Mouse (Mus musculus): ENCODE measurements at regions not wholly inside any gene's neighbourhood (a gene's known extent, or its start where the extent isn't known, plus 50 kb on each side); places are given as distances from the start of the nearest gene placed in this dataset.

DNA sequence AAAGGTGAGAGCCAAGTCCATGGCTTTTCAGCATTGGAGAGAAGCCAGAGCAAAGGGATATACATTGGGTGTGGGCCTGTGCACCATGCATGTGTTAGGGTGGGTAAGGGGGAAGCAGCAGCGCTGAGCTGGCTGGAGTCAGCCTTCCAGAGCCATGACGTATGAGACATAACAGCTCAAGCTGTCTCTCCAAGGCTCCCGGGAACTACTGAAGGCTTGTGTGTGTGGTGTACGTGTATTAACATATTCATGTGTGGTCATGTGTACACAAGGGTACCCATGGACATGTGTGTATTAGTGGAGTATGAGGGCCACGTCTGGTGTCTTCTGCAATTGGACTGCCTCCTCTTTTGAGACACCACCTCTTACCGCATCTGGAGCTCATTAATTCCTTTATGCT lies 417.8 kb downstream of the Rps24 start:
- in situ Hi-C loops (cut with MboI; ENCODE audit: low sequenced_read_pairs in 2 of 2, unreplicated experiment in 2 of 2) = no loop called here

DNA sequence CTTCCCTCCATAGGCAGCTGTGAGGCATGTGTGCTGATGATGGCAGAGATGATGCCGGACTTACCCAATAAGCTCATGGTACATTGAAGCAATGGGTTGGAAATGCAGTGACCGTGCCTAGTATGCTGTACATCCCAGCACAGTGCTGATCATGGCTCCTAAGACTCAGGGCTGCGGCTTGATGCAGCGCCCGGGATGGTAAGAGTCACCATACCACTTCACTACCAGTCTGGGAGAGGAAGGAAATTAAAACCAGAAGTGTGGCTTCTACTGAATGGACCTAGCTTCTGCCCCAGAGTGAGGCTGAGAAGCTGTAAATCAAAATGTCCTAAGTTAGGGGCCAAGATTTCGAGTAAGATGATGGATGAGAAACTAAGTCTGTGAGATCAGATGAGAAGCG lies 420.0 kb downstream of the Rps24 start:
- no peak overlapping the region for H3K4me3 ChIP-seq (ENCODE audit: insufficient read depth in 1 of 2, low read depth in 1 of 2, low read length in 2 of 2, poor library complexity in 1 of 2, severe bottlenecking in 1 of 2)
- in situ Hi-C loops (cut with MboI; ENCODE audit: low sequenced_read_pairs in 2 of 2, unreplicated experiment in 2 of 2) = no loop called here
- H3K4me1 ChIP-seq (ENCODE audit: control insufficient read depth in 2 of 2, insufficient read depth in 2 of 2, low read length in 2 of 2, poor library complexity in 1 of 2) = no peaks in the 10 kb centered on the region
- no peaks in the 10 kb centered on the region for H3K36me3 ChIP-seq (ENCODE audit: control insufficient read depth, insufficient read depth, low read length, poor library complexity, severe bottlenecking)
- H3K27ac ChIP-seq (ENCODE audit: insufficient read depth, low read depth, low read length, poor library complexity, severe bottlenecking) = no peak overlapping the region
- no peak for DNase-seq (ENCODE audit: low read depth, low spot score)
- no peak overlapping the region for H3K9ac ChIP-seq (ENCODE audit: insufficient read depth, low read depth, low read length, poor library complexity, severe bottlenecking)
- H3K9me3 ChIP-seq (ENCODE audit: control insufficient read depth, insufficient read depth, low read depth, low read length) = no peaks in the 10 kb centered on the region
- TF ChIP-seq ZNF384 (IDR thresholded peaks at IDR 0.05; ENCODE audit: low read depth, low read length) = no peak
- TF ChIP-seq CHD2 (IDR thresholded peaks at IDR 0.05; ENCODE audit: low read depth, low read length) = no peak
- no peak for TF ChIP-seq HCFC1 (IDR thresholded peaks at IDR 0.05; ENCODE audit: borderline replicate concordance, insufficient read depth, low read length)
- no peak for TF ChIP-seq MAFK (IDR thresholded peaks at IDR 0.05; ENCODE audit: insufficient read depth, low read depth, low read length)
- TF ChIP-seq ZC3H11A (IDR thresholded peaks at IDR 0.05; ENCODE audit: borderline replicate concordance, low read depth, low read length) = no peak

More for the DNA sequence above, 417.8 kb downstream of the Rps24 start:
- Histone ChIP-seq H3K27ac (ENCODE audit: insufficient read depth, low read depth, low read length, poor library complexity, severe bottlenecking) (no peak overlapping the region), H3K36me3 (ENCODE audit: control insufficient read depth, insufficient read depth, low read length, poor library complexity, severe bottlenecking) (no peaks in the 10 kb centered on the region), H3K4me1 (ENCODE audit: control insufficient read depth in 2 of 2, insufficient read depth in 2 of 2, low read length in 2 of 2, poor library complexity in 1 of 2) (no peaks in the 10 kb centered on the region), H3K9ac (ENCODE audit: insufficient read depth, low read depth, low read length, poor library complexity, severe bottlenecking) (no peak overlapping the region), H3K9me3 (ENCODE audit: control insufficient read depth, insufficient read depth, low read depth, low read length) (no peaks in the 10 kb centered on the region), H3K4me3 (ENCODE audit: insufficient read depth in 1 of 2, low read depth in 1 of 2, low read length in 2 of 2, poor library complexity in 1 of 2, severe bottlenecking in 1 of 2) (no peak overlapping the region)
- no peak for DNase-seq (ENCODE audit: low read depth, low spot score)
- TF ChIP-seq HCFC1 (IDR thresholded peaks at IDR 0.05; ENCODE audit: borderline replicate concordance, insufficient read depth, low read length) (no peak), ZC3H11A (IDR thresholded peaks at IDR 0.05; ENCODE audit: borderline replicate concordance, low read depth, low read length) (no peak), CHD2 (IDR thresholded peaks at IDR 0.05; ENCODE audit: low read depth, low read length) (no peak), MAFK (IDR thresholded peaks at IDR 0.05; ENCODE audit: insufficient read depth, low read depth, low read length) (no peak)

DNA sequence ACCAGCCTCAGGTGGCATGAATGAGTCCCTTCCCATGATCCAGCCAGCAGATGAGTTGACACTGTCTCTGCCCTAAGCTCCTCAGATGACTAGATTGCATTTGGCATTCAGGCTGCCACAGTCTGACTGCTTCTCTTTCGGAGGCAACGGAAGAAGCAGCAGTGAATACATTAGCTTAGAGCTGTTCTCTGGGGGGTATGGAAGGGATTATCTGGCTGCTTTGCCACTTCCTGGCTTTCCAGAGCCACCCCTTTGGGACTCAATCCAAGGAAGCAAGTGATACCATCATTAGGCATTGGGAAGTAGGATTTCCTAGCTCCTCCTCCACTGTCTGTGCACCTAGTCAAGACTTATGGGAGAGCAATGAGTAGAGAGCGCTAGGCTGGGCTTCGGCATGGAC lies 421.5 kb downstream of the Rps24 start:
- no peaks in the 10 kb centered on the region for H3K4me1 ChIP-seq (ENCODE audit: control insufficient read depth in 2 of 2, insufficient read depth in 2 of 2, low read length in 2 of 2, poor library complexity in 1 of 2)
- H3K4me3 ChIP-seq (ENCODE audit: insufficient read depth in 1 of 2, low read depth in 1 of 2, low read length in 2 of 2, poor library complexity in 1 of 2, severe bottlenecking in 1 of 2) = no peak overlapping the region
- H3K9ac ChIP-seq (ENCODE audit: insufficient read depth, low read depth, low read length, poor library complexity, severe bottlenecking) = no peak overlapping the region
- DNase-seq (ENCODE audit: low read depth, low spot score) = no peak
- H3K9me3 ChIP-seq (ENCODE audit: control insufficient read depth, insufficient read depth, low read depth, low read length) = no peaks in the 10 kb centered on the region
- in situ Hi-C loops (cut with MboI; ENCODE audit: low sequenced_read_pairs in 2 of 2, unreplicated experiment in 2 of 2) = no loop called here
- no peak overlapping the region for H3K27ac ChIP-seq (ENCODE audit: insufficient read depth, low read depth, low read length, poor library complexity, severe bottlenecking)
- H3K36me3 ChIP-seq (ENCODE audit: control insufficient read depth, insufficient read depth, low read length, poor library complexity, severe bottlenecking) = no peaks in the 10 kb centered on the region
- TF ChIP-seq ZC3H11A (IDR thresholded peaks at IDR 0.05; ENCODE audit: borderline replicate concordance, low read depth, low read length) (no peak), CHD2 (IDR thresholded peaks at IDR 0.05; ENCODE audit: low read depth, low read length) (no peak), MAFK (IDR thresholded peaks at IDR 0.05; ENCODE audit: insufficient read depth, low read depth, low read length) (no peak), HCFC1 (IDR thresholded peaks at IDR 0.05; ENCODE audit: borderline replicate concordance, insufficient read depth, low read length) (no peak), ZNF384 (IDR thresholded peaks at IDR 0.05; ENCODE audit: low read depth, low read length) (no peak)

DNA sequence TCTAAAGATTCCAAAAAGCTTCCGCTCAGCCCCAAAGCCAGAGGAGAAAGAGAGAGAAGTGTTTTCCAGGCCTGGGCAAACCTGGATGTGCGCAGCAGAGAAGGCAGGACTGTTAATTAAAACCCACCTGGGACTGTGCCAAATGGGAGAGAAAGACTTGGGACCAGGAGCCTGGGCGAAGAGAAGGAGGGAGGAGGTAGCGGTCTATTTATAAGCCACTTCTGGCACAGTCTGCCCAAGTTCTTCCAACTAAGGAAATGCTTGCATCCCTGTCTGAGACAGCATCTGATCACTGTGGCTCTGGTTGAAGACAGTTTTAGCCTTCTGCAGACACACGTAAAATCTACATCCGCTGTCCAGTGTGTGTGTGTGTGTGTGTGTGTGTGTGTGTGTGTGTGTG lies 424.7 kb downstream of the Rps24 start:
- Histone ChIP-seq H3K9me3 (ENCODE audit: control insufficient read depth, insufficient read depth, low read depth, low read length) (no peaks in the 10 kb centered on the region), H3K4me1 (ENCODE audit: control insufficient read depth in 2 of 2, insufficient read depth in 2 of 2, low read length in 2 of 2, poor library complexity in 1 of 2) (no peaks in the 10 kb centered on the region), H3K4me3 (ENCODE audit: insufficient read depth in 1 of 2, low read depth in 1 of 2, low read length in 2 of 2, poor library complexity in 1 of 2, severe bottlenecking in 1 of 2) (no peak overlapping the region), H3K36me3 (ENCODE audit: control insufficient read depth, insufficient read depth, low read length, poor library complexity, severe bottlenecking) (no peaks in the 10 kb centered on the region), H3K9ac (ENCODE audit: insufficient read depth, low read depth, low read length, poor library complexity, severe bottlenecking) (no peak overlapping the region), H3K27ac (ENCODE audit: insufficient read depth, low read depth, low read length, poor library complexity, severe bottlenecking) (no peak overlapping the region)
- in situ Hi-C loops (cut with MboI; ENCODE audit: low sequenced_read_pairs in 2 of 2, unreplicated experiment in 2 of 2) = no loop called here
- TF ChIP-seq HCFC1 (IDR thresholded peaks at IDR 0.05; ENCODE audit: borderline replicate concordance, insufficient read depth, low read length) = no peak
- no peak for TF ChIP-seq ZC3H11A (IDR thresholded peaks at IDR 0.05; ENCODE audit: borderline replicate concordance, low read depth, low read length)
- no peak for TF ChIP-seq ZNF384 (IDR thresholded peaks at IDR 0.05; ENCODE audit: low read depth, low read length)
- no peak for TF ChIP-seq CHD2 (IDR thresholded peaks at IDR 0.05; ENCODE audit: low read depth, low read length)
- no peak for TF ChIP-seq MAFK (IDR thresholded peaks at IDR 0.05; ENCODE audit: insufficient read depth, low read depth, low read length)
- no peak for DNase-seq (ENCODE audit: low read depth, low spot score)

DNA sequence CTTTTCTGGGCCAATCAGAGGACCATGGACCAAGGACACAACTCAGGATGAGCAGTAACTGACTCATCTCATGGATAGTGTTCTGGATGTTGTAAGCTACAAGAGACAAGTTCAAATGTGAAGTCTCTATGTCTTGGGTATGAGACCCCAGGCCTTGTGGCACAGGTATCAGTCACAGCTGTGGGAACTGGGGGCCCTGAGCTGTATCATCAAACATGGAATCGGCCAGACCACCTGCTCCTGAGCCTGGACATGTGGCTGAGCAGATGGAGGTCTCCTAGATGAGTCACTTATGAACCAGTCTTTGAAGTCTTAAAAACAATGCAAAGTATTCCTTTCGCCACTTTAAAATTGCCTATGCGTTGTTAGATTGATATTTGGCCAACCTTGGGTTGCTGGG lies 432.1 kb downstream of the Rps24 start:
- DNase-seq (ENCODE audit: low read depth, low spot score) = no peak
- in situ Hi-C loops (cut with MboI; ENCODE audit: low sequenced_read_pairs in 2 of 2, unreplicated experiment in 2 of 2) = no loop called here

More for the DNA sequence above, 432.1 kb downstream of the Rps24 start:
- H3K9ac ChIP-seq (ENCODE audit: insufficient read depth, low read depth, low read length, poor library complexity, severe bottlenecking) = no peak overlapping the region
- no peaks in the 10 kb centered on the region for H3K4me1 ChIP-seq (ENCODE audit: control insufficient read depth in 2 of 2, insufficient read depth in 2 of 2, low read length in 2 of 2, poor library complexity in 1 of 2)
- no peaks in the 10 kb centered on the region for H3K9me3 ChIP-seq (ENCODE audit: control insufficient read depth, insufficient read depth, low read depth, low read length)
- TF ChIP-seq CHD2 (IDR thresholded peaks at IDR 0.05; ENCODE audit: low read depth, low read length) = no peak
- TF ChIP-seq MAFK (IDR thresholded peaks at IDR 0.05; ENCODE audit: insufficient read depth, low read depth, low read length) = no peak
- no peak for TF ChIP-seq ZC3H11A (IDR thresholded peaks at IDR 0.05; ENCODE audit: borderline replicate concordance, low read depth, low read length)
- no peak for TF ChIP-seq HCFC1 (IDR thresholded peaks at IDR 0.05; ENCODE audit: borderline replicate concordance, insufficient read depth, low read length)
- TF ChIP-seq ZNF384 (IDR thresholded peaks at IDR 0.05; ENCODE audit: low read depth, low read length) = no peak
- H3K36me3 ChIP-seq (ENCODE audit: control insufficient read depth, insufficient read depth, low read length, poor library complexity, severe bottlenecking) = no peaks in the 10 kb centered on the region
- H3K27ac ChIP-seq (ENCODE audit: insufficient read depth, low read depth, low read length, poor library complexity, severe bottlenecking) = no peak overlapping the region
- no peak overlapping the region for H3K4me3 ChIP-seq (ENCODE audit: insufficient read depth in 1 of 2, low read depth in 1 of 2, low read length in 2 of 2, poor library complexity in 1 of 2, severe bottlenecking in 1 of 2)
